Comparison of ENCODE assay signal across 17 mouse cellular contexts in genomic region chr6:103322442-103322841, GRCm38 (mm10).
A peak's percentile ranks its signal among the peaks of the same experiment; 100 is the strongest.
DNase-seq lines count a peak whose midpoint lies in the region; ATAC-seq and TF ChIP-seq lines count a peak whose summit lies in the region.
"Had no signal": no experiment of that assay in that cellular context is flagged by ENCODE, and none has a peak within 500 bp of the region (broad histone marks: within the 10 kb centered on the region; RNA-seq: fewer than 3 reads in every experiment).

No protein-coding gene starts in this region.

- peak; percentile 77 for ATAC-seq in granulocyte monocyte progenitor cell, adult 5-6 weeks (replicated peaks; ENCODE audit: poor library complexity, severe bottlenecking)
- peak; percentile 74 for ATAC-seq in megakaryocyte progenitor cell, adult 5-6 weeks (replicated peaks; ENCODE audit: poor library complexity)
- ATAC-seq: activated CD4-positive, CD25-positive, alpha-beta regulatory T cell, adult 4 months; CD4-positive, CD25-positive, alpha-beta regulatory T cell, adult 4 months; Patski had no signal

- no peak overlapping the region for H3K27ac ChIP-seq in gastrocnemius, adult 2 months

- no peak for DNase-seq in gastrocnemius, adult 2 months
- DNase-seq in cerebellum, postnatal 36 days: no peak
- DNase-seq: adrenal gland, adult 2 months; adrenal gland, adult 8-10 months; adrenal gland, postnatal 10 days; adrenal gland, postnatal 14 days; adrenal gland, postnatal 25 days; adrenal gland, postnatal 36 days; B cell, adult 2 months; cerebellum, adult 11 months; cerebellum, adult 11-12 months; cerebellum, adult 18-20 months had no signal

- H3K4me3 ChIP-seq in gastrocnemius, adult 2 months: no peak overlapping the region

- no peak for TF ChIP-seq CTCF in gastrocnemius, adult 2 months (IDR thresholded peaks at IDR 0.05)

- intact Hi-C loops in gastrocnemius, adult 2 months (cut with DNase I): no loop called here
